Mouse (Mus musculus) cortical plate, adult 2 months (tissue): ENCODE results near the gene Aldh8a1.

Experiments
- CTCF ChIP-seq: fragments of 200-500 bp; IDR thresholded peaks from 2 replicates; pipeline ENCODE4 v1.5.1; 2011; ENCODE audit warnings: mild to moderate bottlenecking, control low read depth, low read length; ENCODE audit not compliant: insufficient read depth; ENCODE audit errors: extremely low read depth
- POLR2A ChIP-seq: fragments of 200-500 bp; IDR thresholded peaks from 2 replicates; pipeline ENCODE4 v1.6.1; 2011; ENCODE audit warnings: mild to moderate bottlenecking, low read length, control low read depth; ENCODE audit not compliant: insufficient read depth; ENCODE audit errors: extremely low read depth

DNA sequence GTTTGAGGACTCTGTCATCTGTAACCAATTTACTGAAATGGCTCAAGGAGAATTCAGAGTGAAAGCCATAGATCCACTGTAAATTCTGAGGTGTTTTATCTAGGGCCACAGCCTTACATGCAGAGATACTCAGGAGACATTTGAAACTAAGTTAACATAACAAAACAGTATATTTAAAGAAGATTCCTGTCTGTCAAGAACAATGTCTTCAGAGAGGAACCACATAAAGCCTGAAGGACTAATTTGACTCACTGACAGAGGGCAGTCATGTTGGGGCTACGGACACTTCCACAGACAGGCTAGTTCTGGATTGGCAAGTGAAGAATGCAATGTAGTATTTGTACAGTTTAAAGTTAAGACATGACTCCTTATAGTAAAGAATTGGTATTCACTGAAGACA lies 62.2 kb downstream of the Aldh8a1 start:
- TF ChIP-seq POLR2A (no peak), CTCF (no peak)
